Mouse (Mus musculus): Measurements from ENCODE around the gene Galns. TPM values are rescaled to one million over a fixed set of nuclear protein-coding genes. Genes with fewer than 3 reads are reported as not detected.

Galns gene
- 5.9 and 8.2 TPM in 2 replicates for polyA plus RNA-seq (2012; rRNA removed)

GRCm38 (mm10) chr8:122611295-122612133 lies at the start of gene Galns, which contains the start of gene Trappc2l:
Galns (minus strand) TSS chr8:122611463.
Trappc2l (plus strand) TSS chr8:122611640.
- DNase-seq (ENCODE audit: low read depth) = peak; percentile 99
- TF ChIP-seq CTCF (IDR thresholded peaks at IDR 0.05; ENCODE audit: borderline replicate concordance, extremely low read depth, insufficient read depth, insufficient read length) (peak; percentile 29; the same call in 1 of the 2 replicates), POLR2A (IDR thresholded peaks at IDR 0.05; ENCODE audit: borderline replicate concordance, extremely low read depth, insufficient read depth, insufficient read length, poor library complexity, severe bottlenecking) (peak; percentile 37; the same call in 1 of the 2 replicates)

- TF ChIP-seq CTCF (IDR thresholded peaks at IDR 0.05; ENCODE audit: borderline replicate concordance, extremely low read depth, insufficient read depth, insufficient read length) (peak; percentile 59), POLR2A (IDR thresholded peaks at IDR 0.05; ENCODE audit: borderline replicate concordance, extremely low read depth, insufficient read depth, insufficient read length, poor library complexity, severe bottlenecking) (no peak)
- DNase-seq (ENCODE audit: low read depth) = no peak
These were observed 48.8 kb upstream of the Galns start for GRCm38 (mm10) chr8:122660022-122660421.

GRCm38 (mm10) chr8:122658807-122659160 lies 47.5 kb upstream of the Galns start:
- no peak for DNase-seq (ENCODE audit: low read depth)
- TF ChIP-seq POLR2A (IDR thresholded peaks at IDR 0.05; ENCODE audit: borderline replicate concordance, extremely low read depth, insufficient read depth, insufficient read length, poor library complexity, severe bottlenecking) = no peak

GRCm38 (mm10) chr8:122658149-122658806 lies 47.0 kb upstream of the Galns start:
- DNase-seq (ENCODE audit: low read depth) = no peak

GRCm38 (mm10) chr8:122656056-122656999 lies 45.1 kb upstream of the Galns start:
- DNase-seq (ENCODE audit: low read depth) = no peak
- no peak for TF ChIP-seq CTCF (IDR thresholded peaks at IDR 0.05; ENCODE audit: borderline replicate concordance, extremely low read depth, insufficient read depth, insufficient read length)
- no peak for TF ChIP-seq POLR2A (IDR thresholded peaks at IDR 0.05; ENCODE audit: borderline replicate concordance, extremely low read depth, insufficient read depth, insufficient read length, poor library complexity, severe bottlenecking)

More at GRCm38 (mm10) chr8:122658149-122658806, 47.0 kb upstream of the Galns start:
- TF ChIP-seq CTCF (IDR thresholded peaks at IDR 0.05; ENCODE audit: borderline replicate concordance, extremely low read depth, insufficient read depth, insufficient read length) (no peak), POLR2A (IDR thresholded peaks at IDR 0.05; ENCODE audit: borderline replicate concordance, extremely low read depth, insufficient read depth, insufficient read length, poor library complexity, severe bottlenecking) (no peak)

GRCm38 (mm10) chr8:122654768-122655167 lies 43.5 kb upstream of the Galns start:
- DNase-seq (ENCODE audit: low read depth) = no peak
- TF ChIP-seq CTCF (IDR thresholded peaks at IDR 0.05; ENCODE audit: borderline replicate concordance, extremely low read depth, insufficient read depth, insufficient read length) (no peak), POLR2A (IDR thresholded peaks at IDR 0.05; ENCODE audit: borderline replicate concordance, extremely low read depth, insufficient read depth, insufficient read length, poor library complexity, severe bottlenecking) (no peak)

GRCm38 (mm10) chr8:122652643-122653042 lies 41.4 kb upstream of the Galns start:
- no peak for DNase-seq (ENCODE audit: low read depth)
- TF ChIP-seq POLR2A (IDR thresholded peaks at IDR 0.05; ENCODE audit: borderline replicate concordance, extremely low read depth, insufficient read depth, insufficient read length, poor library complexity, severe bottlenecking) (no peak), CTCF (IDR thresholded peaks at IDR 0.05; ENCODE audit: borderline replicate concordance, extremely low read depth, insufficient read depth, insufficient read length) (no peak)

GRCm38 (mm10) chr8:122651326-122651921 lies 40.2 kb upstream of the Galns start:
- peak; percentile 55 for DNase-seq (ENCODE audit: low read depth)
- TF ChIP-seq POLR2A (IDR thresholded peaks at IDR 0.05; ENCODE audit: borderline replicate concordance, extremely low read depth, insufficient read depth, insufficient read length, poor library complexity, severe bottlenecking) = no peak
- TF ChIP-seq CTCF (IDR thresholded peaks at IDR 0.05; ENCODE audit: borderline replicate concordance, extremely low read depth, insufficient read depth, insufficient read length) = no peak

- no peak for DNase-seq (ENCODE audit: low read depth)
- TF ChIP-seq CTCF (IDR thresholded peaks at IDR 0.05; ENCODE audit: borderline replicate concordance, extremely low read depth, insufficient read depth, insufficient read length) (no peak), POLR2A (IDR thresholded peaks at IDR 0.05; ENCODE audit: borderline replicate concordance, extremely low read depth, insufficient read depth, insufficient read length, poor library complexity, severe bottlenecking) (no peak)
These were observed 37.1 kb upstream of the Galns start for GRCm38 (mm10) chr8:122648192-122648970.

- no peak for DNase-seq (ENCODE audit: low read depth)
- TF ChIP-seq POLR2A (IDR thresholded peaks at IDR 0.05; ENCODE audit: borderline replicate concordance, extremely low read depth, insufficient read depth, insufficient read length, poor library complexity, severe bottlenecking) (no peak), CTCF (IDR thresholded peaks at IDR 0.05; ENCODE audit: borderline replicate concordance, extremely low read depth, insufficient read depth, insufficient read length) (no peak)
These were observed 35.1 kb upstream of the Galns start for GRCm38 (mm10) chr8:122646337-122646736.
